Mouse (Mus musculus) liver, embryonic 14.5 days (tissue): ENCODE data around the gene Zg16.

Experiments
- CTCF ChIP-seq: IDR thresholded peaks from 2 replicates; pipeline ENCODE4 v1.5.1; 2016; ENCODE audit warnings: antibody characterized with exemption, low read depth, control low read depth
- EP300 ChIP-seq: IDR thresholded peaks from 2 replicates; pipeline ENCODE4 v1.6.1; 2016; ENCODE audit warnings: antibody characterized with exemption, low read depth

DNA sequence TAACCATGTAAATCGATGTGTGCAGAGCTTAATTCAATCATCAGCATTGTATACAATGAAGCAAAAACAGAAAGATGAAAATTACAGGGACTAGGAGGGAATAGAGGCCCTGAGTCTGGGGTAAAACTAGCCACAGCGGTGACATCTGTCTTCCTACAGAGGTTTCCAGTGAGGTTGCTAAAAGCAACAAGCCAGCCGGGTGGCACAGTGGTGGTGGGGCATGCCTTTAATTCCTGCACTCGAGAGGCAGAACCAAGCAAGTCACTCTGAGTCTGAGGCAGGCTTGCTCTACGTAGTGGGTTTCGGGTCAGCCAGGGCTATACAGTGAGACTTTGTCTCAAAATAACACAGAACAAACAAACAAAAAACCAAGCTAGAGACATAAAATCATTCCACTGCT, 15.0 kb upstream of the Zg16 start:
- TF ChIP-seq EP300: no peak
- no peak for TF ChIP-seq CTCF
